Mouse (Mus musculus) hindbrain, embryonic 14.5 days (tissue): Measurements from ENCODE around the gene Dock4. TPM values are rescaled to one million over a fixed set of nuclear protein-coding genes. Genes with fewer than 3 reads are reported as not detected.
"Not testable (repeated sequence)": the region's sequence is repeated elsewhere in the genome, so short reads cannot be mapped to it uniquely, and the experiment has no call there.

Experiments
- ATAC-seq: fragments of 200-750 bp; cut with Nextera tagmentation; 2 replicates; pipeline ENCODE4 v1.8.0; 2017; ENCODE audit warnings: moderate number of reproducible peaks, mild to moderate bottlenecking, moderate TSS enrichment, moderate library complexity; ENCODE audit not compliant: low FRiP score
- DNase-seq: peaks from one replicate; pipeline ENCODE4 v3.0.0-alpha.2; 2015; ENCODE audit warnings: low spot score
- H3K27ac ChIP-seq: fragments of 300-500 bp; sonication (generic); 2 replicates; pipeline ENCODE4 v1.5.1; 2014; ENCODE audit warnings: mild to moderate bottlenecking, moderate library complexity
- H3K27me3 ChIP-seq: fragments of 300-500 bp; sonication (generic); 2 replicates; pipeline ENCODE4 v1.6.1; 2014; ENCODE audit warnings: mild to moderate bottlenecking, low read length, mixed read lengths; ENCODE audit not compliant: control insufficient read depth, insufficient read depth
- H3K36me3 ChIP-seq: fragments of 300-500 bp; sonication (generic); replicated peaks from 2 replicates; pipeline ENCODE4 v1.6.1; 2014; ENCODE audit not compliant: control insufficient read depth, insufficient read depth
- H3K4me1 ChIP-seq: fragments of 300-500 bp; sonication (generic); replicated peaks from 2 replicates; pipeline ENCODE4 v1.6.1; 2014; ENCODE audit warnings: antibody characterized with exemption, low read length, mixed read lengths; ENCODE audit not compliant: control insufficient read depth, insufficient read depth
- H3K4me2 ChIP-seq: fragments of 300-500 bp; sonication (generic); replicated peaks from 2 replicates; pipeline ENCODE4 v1.6.1; 2014; ENCODE audit warnings: mild to moderate bottlenecking, moderate library complexity
- H3K4me3 ChIP-seq: fragments of 300-500 bp; sonication (generic); replicated peaks from 2 replicates; pipeline ENCODE4 v1.5.1; 2014; ENCODE audit warnings: mild to moderate bottlenecking, low read length
- H3K9ac ChIP-seq: fragments of 300-500 bp; sonication (generic); 2 replicates; pipeline ENCODE4 v1.6.1; 2014
- H3K9me3 ChIP-seq: fragments of 300-500 bp; sonication (generic); 2 replicates; pipeline ENCODE4 v1.6.1; 2016; ENCODE audit warnings: low read length; ENCODE audit not compliant: control insufficient read depth
- WGBS: fragments of 180-500 bp; shearing (Covaris S2); extraction: QIAGEN DNeasy Blood & Tissue Kit; methylation state at CpG from one replicate; pipeline ENCODE4 v1.1.7; 2014; 5-methylcytosine and 5-hydroxymethylcytosine counted together
- polyA plus RNA-seq: library from polyadenylated mRNA; unstranded; fragments of >200 nt; fragmentation: Nextera tagmentation; extraction: Ambion mirVana; gene quantifications from 2 replicates; pipeline ENCODE4 v1.2.1, GENCODE M21; 2014

Gene Dock4
- polyA plus RNA-seq, 1 experiment from 2014 or later, result 34.1 TPM

DNA sequence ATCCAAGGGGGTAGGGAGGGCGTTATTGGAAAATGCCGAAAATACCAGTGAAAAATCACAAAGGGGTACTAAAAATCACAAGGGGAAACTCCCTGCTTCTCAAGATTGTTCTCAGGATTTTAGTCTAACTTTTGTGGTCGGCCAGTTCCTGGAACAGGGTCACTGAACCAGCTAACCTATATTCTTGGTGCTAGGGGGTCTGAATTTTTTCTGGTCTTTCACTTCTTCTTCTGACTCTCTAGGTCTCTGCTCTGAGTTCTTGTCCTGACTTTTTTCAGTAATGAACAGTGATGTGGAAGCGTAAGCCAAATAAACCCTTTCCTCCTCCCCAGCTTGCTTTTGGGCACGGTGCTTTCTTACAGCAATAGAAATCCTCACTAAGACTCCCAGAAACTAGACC, 424.6 kb downstream of the Dock4 start:
- 95% methylated on average over 5 of the region's 5 CpGs for WGBS

DNA sequence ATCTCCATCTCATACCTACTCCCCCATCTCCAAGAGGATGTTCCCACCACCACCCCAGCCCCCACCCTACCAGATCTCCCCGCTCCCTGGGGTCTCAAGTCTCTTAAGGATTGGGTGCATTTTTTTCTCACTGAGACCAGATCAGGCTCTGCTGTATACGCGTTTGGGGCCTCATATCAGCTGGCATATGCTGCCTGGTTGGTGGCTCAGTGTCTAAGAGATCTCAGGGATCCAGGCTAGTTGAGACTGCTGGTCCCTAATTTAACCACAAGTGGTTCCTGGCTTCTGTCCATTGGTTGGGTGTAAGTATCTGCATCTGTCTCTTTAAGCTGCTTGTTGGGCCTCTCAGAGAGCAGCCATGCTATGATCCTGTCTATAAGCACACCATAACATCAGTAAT, 427.0 kb downstream of the Dock4 start:
- DNase-seq, result no peak
- H3K4me1 ChIP-seq, result no peaks in the 10 kb centered on the region
- H3K9ac ChIP-seq, result no peak overlapping the region
- no peak overlapping the region for H3K27ac ChIP-seq
- H3K27me3 ChIP-seq, result no peaks in the 10 kb centered on the region
- WGBS, result 91% methylated on average over 3 of the region's 3 CpGs
- no peak for ATAC-seq
- H3K36me3 ChIP-seq, result no peaks in the 10 kb centered on the region
- H3K4me3 ChIP-seq, result no peak overlapping the region
- H3K4me2 ChIP-seq, result no peak overlapping the region
- H3K9me3 ChIP-seq, result no peaks in the 10 kb centered on the region

More for the DNA sequence above, 424.6 kb downstream of the Dock4 start:
- no peak for ATAC-seq
- Histone ChIP-seq H3K4me1 (no peaks in the 10 kb centered on the region), H3K27ac (no peak overlapping the region), H3K27me3 (no peaks in the 10 kb centered on the region), H3K36me3 (no peaks in the 10 kb centered on the region), H3K9me3 (no peaks in the 10 kb centered on the region), H3K4me3 (no peak overlapping the region), H3K4me2 (no peak overlapping the region), H3K9ac (no peak overlapping the region)
- no peak for DNase-seq

DNA sequence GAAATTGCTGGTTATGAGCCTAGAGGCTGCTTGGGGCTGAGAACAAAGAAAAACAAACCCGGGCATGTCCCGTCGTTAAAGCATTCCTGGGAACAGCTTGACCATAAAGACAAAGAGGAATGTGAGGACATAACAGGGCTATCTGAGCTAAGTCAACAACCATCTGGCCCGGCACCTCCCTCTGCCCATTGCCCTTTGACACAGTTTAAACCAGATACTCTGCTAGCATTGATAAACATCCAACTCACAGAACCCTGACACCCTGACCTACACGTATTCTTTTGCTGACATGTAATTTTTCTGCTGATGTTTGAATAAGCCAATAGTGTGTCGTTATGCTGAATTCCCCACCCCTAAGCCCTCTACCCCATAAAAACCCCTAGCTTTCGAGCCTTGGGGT, 427.5 kb downstream of the Dock4 start:
- not testable (repeated sequence) for DNase-seq, H3K27me3 ChIP-seq, H3K4me1 ChIP-seq, ATAC-seq, H3K4me2 ChIP-seq, H3K27ac ChIP-seq, H3K9me3 ChIP-seq, H3K36me3 ChIP-seq, H3K4me3 ChIP-seq, H3K9ac ChIP-seq
- WGBS, result 86% methylated on average over 7 of the region's 7 CpGs

DNA sequence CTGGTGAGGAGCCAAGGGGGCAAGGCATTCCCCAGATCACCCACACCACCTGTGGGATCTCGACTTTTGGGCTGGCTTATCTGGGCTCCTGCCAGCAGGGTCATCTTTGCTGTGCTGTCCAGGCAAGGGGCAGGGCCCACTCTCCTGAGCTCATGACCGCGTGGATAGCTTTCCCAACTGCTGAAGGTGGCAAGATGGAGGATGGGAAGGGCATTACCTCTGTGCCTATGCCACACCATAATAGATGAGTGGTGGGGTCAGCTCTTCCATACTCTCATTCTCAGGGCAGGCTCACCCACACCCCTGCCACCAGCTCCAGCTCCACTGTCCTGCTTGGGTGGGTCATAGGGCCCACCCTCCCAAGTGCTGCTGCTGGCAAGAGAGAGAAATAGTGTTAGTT, 439.2 kb downstream of the Dock4 start:
- Histone ChIP-seq H3K4me3 (no peak overlapping the region), H3K4me1 (no peaks in the 10 kb centered on the region), H3K27me3 (no peaks in the 10 kb centered on the region), H3K36me3 (no peaks in the 10 kb centered on the region), H3K27ac (no peak overlapping the region), H3K9me3 (no peaks in the 10 kb centered on the region), H3K9ac (no peak overlapping the region), H3K4me2 (no peak overlapping the region)
- 86% methylated on average over 3 of the region's 3 CpGs for WGBS
- ATAC-seq, result no peak
- no peak for DNase-seq

DNA sequence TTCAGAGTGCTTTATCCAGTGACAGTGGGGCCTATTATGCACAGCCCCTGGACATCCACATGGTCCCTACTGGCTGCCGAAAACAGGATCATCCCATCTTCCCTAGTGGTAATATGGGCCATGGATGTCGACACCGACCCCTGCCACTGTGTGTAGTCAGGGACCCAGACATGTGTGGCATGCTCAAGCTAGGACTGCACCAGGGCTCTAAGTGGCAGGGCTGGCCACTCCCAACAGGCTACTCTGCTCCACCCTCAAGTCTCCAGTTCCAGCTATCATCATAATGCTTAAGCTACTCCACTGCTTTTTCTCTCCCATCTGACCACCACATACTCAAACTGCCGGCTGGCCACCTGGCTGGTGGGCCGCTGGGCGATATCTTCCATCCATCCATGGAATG, 439.6 kb downstream of the Dock4 start:
- Histone ChIP-seq H3K27ac (no peak overlapping the region), H3K4me2 (no peak overlapping the region), H3K4me3 (no peak overlapping the region), H3K9me3 (no peaks in the 10 kb centered on the region), H3K27me3 (no peaks in the 10 kb centered on the region), H3K36me3 (no peaks in the 10 kb centered on the region), H3K9ac (no peak overlapping the region), H3K4me1 (no peaks in the 10 kb centered on the region)
- WGBS, result 95% methylated on average over 6 of the region's 6 CpGs
- DNase-seq (no peak), ATAC-seq (no peak)

DNA sequence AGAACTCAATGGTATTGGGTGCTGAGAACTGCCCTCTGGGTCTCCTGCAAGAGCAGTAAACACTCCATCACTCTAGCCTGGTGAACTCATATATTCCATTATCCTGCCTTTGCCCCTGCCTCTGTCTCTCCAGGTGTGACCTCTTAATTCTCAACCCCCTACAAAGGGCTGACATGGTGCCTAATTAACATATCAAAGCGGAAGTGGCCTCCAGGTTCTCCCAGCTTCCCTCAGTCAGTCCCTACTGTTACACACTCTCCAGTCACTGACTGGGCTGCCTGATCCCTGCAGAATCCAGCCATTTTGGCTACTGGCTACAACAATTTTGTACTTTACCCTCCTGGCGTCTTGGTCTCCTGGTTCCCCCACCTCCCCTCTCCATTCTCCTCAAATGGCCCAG, 441.7 kb downstream of the Dock4 start:
- Histone ChIP-seq H3K4me2 (no peak overlapping the region), H3K27ac (no peak overlapping the region), H3K27me3 (no peaks in the 10 kb centered on the region), H3K36me3 (no peaks in the 10 kb centered on the region), H3K4me1 (no peaks in the 10 kb centered on the region), H3K9me3 (no peaks in the 10 kb centered on the region), H3K9ac (no peak overlapping the region), H3K4me3 (no peak overlapping the region)
- 40% methylated on average over 2 of the region's 2 CpGs for WGBS
- ATAC-seq (no peak), DNase-seq (no peak)

DNA sequence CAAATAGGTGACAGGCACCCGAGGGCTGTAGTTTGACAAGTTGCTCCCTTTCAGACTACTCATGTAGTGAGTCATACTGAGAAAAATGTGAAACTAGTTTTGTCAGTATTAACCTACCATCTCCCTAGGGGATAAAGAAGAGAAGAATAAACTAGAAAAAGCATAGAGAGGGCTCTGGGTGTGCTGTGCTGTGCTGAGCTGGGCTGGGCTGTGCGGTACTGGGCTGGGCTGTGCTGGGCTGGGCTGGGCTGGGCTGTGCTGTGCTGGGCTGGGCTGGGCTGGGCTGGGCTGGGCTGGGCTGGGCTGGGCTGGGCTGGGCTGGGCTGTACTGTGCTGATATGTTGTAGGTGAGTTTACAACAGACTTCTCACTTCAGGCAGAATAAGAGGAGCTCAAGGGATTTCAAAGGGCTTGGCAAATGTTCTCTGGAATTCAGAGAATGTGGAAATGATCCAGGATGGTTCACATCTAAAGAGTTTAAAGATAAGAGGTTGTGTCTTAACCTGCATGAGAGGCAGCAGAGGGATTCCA, 442.6 kb downstream of the Dock4 start:
- Histone ChIP-seq H3K4me1 (no peaks in the 10 kb centered on the region), H3K27me3 (no peaks in the 10 kb centered on the region), H3K4me3 (no peak overlapping the region), H3K36me3 (no peaks in the 10 kb centered on the region), H3K4me2 (no peak overlapping the region), H3K9ac (no peak overlapping the region), H3K27ac (no peak overlapping the region), H3K9me3 (no peaks in the 10 kb centered on the region)
- 62% methylated on average over 2 of the region's 2 CpGs for WGBS
- ATAC-seq (no peak), DNase-seq (no peak)

DNA sequence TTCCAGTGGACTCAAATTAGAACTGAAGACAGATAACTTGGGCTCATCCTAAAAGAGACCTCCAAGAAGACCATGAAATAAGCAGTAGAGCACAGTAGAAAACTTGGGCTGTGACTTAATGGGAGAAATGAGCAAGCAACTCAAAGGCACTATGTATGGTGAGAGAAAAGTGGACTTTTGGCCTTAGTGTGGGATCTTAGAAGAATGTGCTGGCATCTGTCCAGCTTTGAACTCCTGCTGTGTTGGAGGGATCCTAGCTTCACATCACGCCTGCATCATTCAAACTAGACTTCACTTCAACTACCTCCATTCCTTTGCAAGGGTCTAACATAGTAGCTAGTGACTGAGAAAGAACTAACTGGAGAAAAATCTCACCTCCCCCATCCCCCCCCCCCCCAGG, 443.1 kb downstream of the Dock4 start:
- Histone ChIP-seq H3K4me2 (no peak overlapping the region), H3K36me3 (no peaks in the 10 kb centered on the region), H3K27ac (no peak overlapping the region), H3K9ac (no peak overlapping the region), H3K9me3 (no peaks in the 10 kb centered on the region), H3K27me3 (no peaks in the 10 kb centered on the region), H3K4me1 (no peaks in the 10 kb centered on the region), H3K4me3 (no peak overlapping the region)
- DNase-seq, result no peak
- 77% methylated on average over 1 of the region's 1 CpGs for WGBS
- ATAC-seq, result no peak

DNA sequence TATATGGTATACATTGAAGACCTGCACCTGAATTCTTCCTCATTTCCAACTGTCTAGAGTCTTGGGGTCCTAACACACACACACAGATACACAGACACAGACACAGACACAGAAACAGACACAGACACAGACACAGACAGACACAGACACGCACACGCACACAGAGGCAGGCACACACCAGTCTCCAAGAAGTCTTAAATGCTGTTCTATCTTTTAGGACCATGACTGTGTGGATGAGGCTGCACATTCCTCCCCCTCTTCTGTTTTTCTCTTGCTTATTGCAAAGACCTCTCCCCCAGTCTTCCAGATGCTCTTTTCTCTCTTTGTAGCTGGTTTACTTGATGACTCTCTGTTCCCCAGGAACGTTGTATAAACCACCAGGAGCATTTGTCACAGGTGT, 443.8 kb downstream of the Dock4 start:
- 80% methylated on average over 3 of the region's 3 CpGs for WGBS
- Histone ChIP-seq H3K27ac (no peak overlapping the region), H3K4me3 (no peak overlapping the region), H3K36me3 (no peaks in the 10 kb centered on the region), H3K4me1 (no peaks in the 10 kb centered on the region), H3K9ac (no peak overlapping the region), H3K27me3 (no peaks in the 10 kb centered on the region), H3K9me3 (no peaks in the 10 kb centered on the region), H3K4me2 (no peak overlapping the region)
- DNase-seq, result no peak
- ATAC-seq, result no peak

DNA sequence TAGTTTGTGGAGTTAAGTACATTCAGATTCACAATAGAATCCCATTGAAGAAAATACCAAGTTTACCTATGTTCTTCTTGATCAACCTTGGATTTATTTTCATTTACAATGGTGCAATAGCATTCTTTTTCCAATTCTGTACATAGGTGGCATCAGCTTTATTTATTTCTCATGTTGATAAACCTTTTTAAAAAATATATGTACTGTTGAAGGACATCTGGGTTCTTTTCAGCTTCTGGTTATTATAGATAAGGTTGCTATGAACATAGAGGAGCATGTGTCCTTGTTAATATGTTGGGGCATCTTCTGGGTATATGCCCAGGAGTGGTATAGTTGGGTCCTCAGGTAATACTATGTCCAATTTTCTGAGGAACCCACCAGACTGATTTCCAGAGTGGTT, 445.4 kb downstream of the Dock4 start:
- Histone ChIP-seq H3K9ac (no peak overlapping the region), H3K4me3 (no peak overlapping the region), H3K36me3 (no peaks in the 10 kb centered on the region), H3K9me3 (no peaks in the 10 kb centered on the region), H3K27ac (no peak overlapping the region), H3K4me2 (no peak overlapping the region), H3K4me1 (no peaks in the 10 kb centered on the region), H3K27me3 (no peaks in the 10 kb centered on the region)
- ATAC-seq (no peak), DNase-seq (no peak)
